In the genomic region with DNA sequence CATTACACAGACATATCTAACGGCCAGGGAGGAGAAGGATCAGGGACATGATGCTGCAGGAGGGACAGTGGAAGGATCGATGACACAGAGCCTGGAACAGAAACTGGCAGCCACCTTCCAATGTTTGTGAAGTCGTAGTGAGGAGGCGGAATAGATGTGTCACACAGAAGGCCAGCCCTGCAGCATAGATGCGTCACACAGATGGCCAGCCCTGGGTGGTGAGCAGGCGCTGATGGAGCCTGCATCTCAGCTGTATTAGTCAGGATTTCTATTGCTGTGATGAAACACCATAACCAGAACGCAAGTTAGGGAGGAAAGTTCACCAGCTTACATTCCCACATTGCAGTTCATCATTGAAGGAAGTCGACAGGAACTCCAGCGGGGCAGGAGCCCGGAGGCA, we compare ENCODE assay signal across 20 mouse cellular contexts. TPM values are rescaled to one million over a fixed set of nuclear protein-coding genes. Genes with fewer than 3 reads are reported as not detected.
A peak's percentile ranks its signal among the peaks of the same experiment; 100 is the strongest.
DNase-seq lines count a peak whose midpoint lies in the region; ATAC-seq lines count a peak whose summit lies in the region.
"Had no signal": no experiment of that assay in that cellular context is flagged by ENCODE, and none has a peak within 500 bp of the region (broad histone marks: within the 10 kb centered on the region; RNA-seq: fewer than 3 reads in every experiment).

No protein-coding gene starts in this region.

- no peaks in the 10 kb centered on the region for H3K27me3 ChIP-seq in heart, embryonic 10.5 days (ENCODE audit: insufficient read depth, poor library complexity, severe bottlenecking)
- H3K27me3 ChIP-seq: forebrain, embryonic 12.5 days; hindbrain, embryonic 15.5 days; limb, embryonic 13.5 days had no signal

- peak; percentile 38 for ATAC-seq in granulocyte monocyte progenitor cell, adult 5-6 weeks (replicated peaks; ENCODE audit: poor library complexity, severe bottlenecking)

- no peaks in the 10 kb centered on the region for H3K36me3 ChIP-seq in heart, embryonic 10.5 days
- H3K36me3 ChIP-seq: forebrain, embryonic 12.5 days; hindbrain, embryonic 15.5 days; kidney, embryonic 15.5 days; limb, embryonic 13.5 days had no signal

- peaks cover 7% of the 10 kb centered on the region; the same call in 1 of the 2 replicates for H3K4me1 ChIP-seq in heart, embryonic 10.5 days
- H3K4me1 ChIP-seq: forebrain, embryonic 12.5 days; hindbrain, embryonic 15.5 days; kidney, embryonic 15.5 days had no signal

- peak; percentile 76 for DNase-seq in heart, embryonic 10.5 days (ENCODE audit: low spot score)
- DNase-seq in heart, postnatal 4 days = no peak
- peak; percentile 92 for DNase-seq in 3T3-L1 (ENCODE audit: low read depth, low spot score)
- peak; percentile 79 for DNase-seq in NIH3T3 (ENCODE audit: low read depth)
- no peak for DNase-seq in T-cell, adult 2 months (ENCODE audit: low spot score)
- no peak for DNase-seq in kidney, postnatal 25 days
- no peak for DNase-seq in kidney, adult 18-20 months
- DNase-seq: cerebellum, adult 18-20 months; heart, adult 2 months; midbrain, embryonic 14.5 days had no signal

- H3K4me3 ChIP-seq in heart, embryonic 10.5 days = no peak overlapping the region
- H3K4me3 ChIP-seq: forebrain, embryonic 12.5 days; heart, adult 2 months; hindbrain, embryonic 15.5 days; kidney, embryonic 15.5 days; limb, embryonic 13.5 days had no signal

- WGBS in heart, embryonic 10.5 days = 73% methylated on average over 10 of the region's 10 CpGs

- no peak overlapping the region for H3K27ac ChIP-seq in heart, embryonic 10.5 days
- H3K27ac ChIP-seq: forebrain, embryonic 12.5 days; heart, adult 2 months; hindbrain, embryonic 15.5 days; kidney, embryonic 15.5 days; limb, embryonic 13.5 days had no signal

- H3K9me3 ChIP-seq in heart, embryonic 10.5 days = no peaks in the 10 kb centered on the region
- H3K9me3 ChIP-seq: forebrain, embryonic 12.5 days; hindbrain, embryonic 15.5 days; kidney, embryonic 15.5 days; limb, embryonic 13.5 days had no signal

RNA-seq across cellular contexts. Expression of gene Arhgdib, which starts 24.2 kb away (rescaled TPM):
- 105 and 111 TPM in 2 replicates for polyA plus RNA-seq in heart, embryonic 10.5 days (2016; fragmentation: Nextera tagmentation; extraction: Ambion mirVana)
- total RNA-seq in heart, postnatal 4 days (2021) = 10 to 100 TPM; 33.6 to 39.4 TPM
- 1,912 and 2,149 TPM in 2 replicates for total RNA-seq in granulocyte monocyte progenitor cell, adult 5-6 weeks (2014; fragmentation: Nextera tagmentation)
- 1,225 and 1,275 TPM in 2 replicates for total RNA-seq in granulocyte monocyte progenitor cell, adult 5-6 weeks (2017)

RNA-seq across cellular contexts. Expression of gene Pde6h, which starts 42.3 kb away (rescaled TPM):
- polyA plus RNA-seq in heart, embryonic 10.5 days (2016; fragmentation: Nextera tagmentation; extraction: Ambion mirVana) = not detected in 2 replicates
- not detected for total RNA-seq in heart, postnatal 4 days (2021)
- not detected in 2 replicates for total RNA-seq in granulocyte monocyte progenitor cell, adult 5-6 weeks (2014; fragmentation: Nextera tagmentation)
- 0.04 TPM in 1 of 2 replicates, not detected in the other for total RNA-seq in granulocyte monocyte progenitor cell, adult 5-6 weeks (2017)
- total RNA-seq: gastrocnemius, adult 18-20 months had no signal
- polyA plus RNA-seq: embryonic facial prominence, embryonic 14.5 days; forebrain, embryonic 12.5 days; liver, embryonic 16.5 days; macrophage; midbrain, embryonic 14.5 days had no signal

RNA-seq across cellular contexts. Expression of gene Erp27, which starts 43.9 kb away (rescaled TPM):
- 0.55 and 0.73 TPM in 2 replicates for polyA plus RNA-seq in heart, embryonic 10.5 days (2016; fragmentation: Nextera tagmentation; extraction: Ambion mirVana)
- total RNA-seq in heart, postnatal 4 days (2021) = under 1 TPM in 1 of 2 experiments, not detected in 1; 0.20 TPM
- 1.4 TPM in 1 of 2 replicates, not detected in the other for total RNA-seq in granulocyte monocyte progenitor cell, adult 5-6 weeks (2014; fragmentation: Nextera tagmentation)
- total RNA-seq in granulocyte monocyte progenitor cell, adult 5-6 weeks (2017) = 0.77 TPM in 1 of 2 replicates, not detected in the other
- total RNA-seq: gastrocnemius, adult 18-20 months; heart, adult 2 months; left cerebral cortex, adult 8-10 months had no signal
- polyA plus RNA-seq: forebrain, embryonic 12.5 days; hindbrain, embryonic 15.5 days; macrophage; midbrain, embryonic 14.5 days had no signal

Comparison
In these comparisons a context has a peak if more than half of its experiments do, and no peak if none do; other contexts are left out.
1. DNase-seq: peak in heart, embryonic 10.5 days (single experiment), 3T3-L1 (single experiment) and NIH3T3 (single experiment); none in heart, postnatal 4 days (single experiment), T-cell, adult 2 months (single experiment), kidney, postnatal 25 days (0 of 2) and kidney, adult 18-20 months (single experiment).
2. RNA of gene Arhgdib, which starts 24.2 kb away (total RNA-seq): 1,225 to 2,149 TPM in granulocyte monocyte progenitor cell, adult 5-6 weeks; 33.6 to 39.4 TPM in heart, postnatal 4 days; every median in the first group is over 10 times any median in the second.